Mouse (Mus musculus) liver, embryonic 12.5 days (tissue): ENCODE measurements around the gene Plac9a. TPM values are rescaled to one million over a fixed set of nuclear protein-coding genes. Genes with fewer than 3 reads are reported as not detected.
"Not testable (repeated sequence)": the region's sequence is repeated elsewhere in the genome, so short reads cannot be mapped to it uniquely, and the experiment has no call there.

Experiments
- ATAC-seq: fragments of 200-750 bp; cut with Nextera tagmentation; 2 replicates; pipeline ENCODE4 v1.8.0; 2017; ENCODE audit warnings: moderate number of reproducible peaks, mild to moderate bottlenecking, moderate library complexity
- H3K27ac ChIP-seq: fragments of 300-500 bp; sonication (generic); 2 replicates; pipeline ENCODE4 v1.5.1; 2016; ENCODE audit warnings: mild to moderate bottlenecking
- H3K27me3 ChIP-seq: fragments of 300-500 bp; sonication (generic); replicated peaks from 2 replicates; pipeline ENCODE4 v1.6.1; 2016; ENCODE audit warnings: mild to moderate bottlenecking, moderate library complexity
- H3K36me3 ChIP-seq: fragments of 300-500 bp; sonication (generic); 2 replicates; pipeline ENCODE4 v1.6.1; 2016; ENCODE audit warnings: mild to moderate bottlenecking, moderate library complexity
- H3K4me1 ChIP-seq: fragments of 300-500 bp; sonication (generic); 2 replicates; pipeline ENCODE4 v1.6.1; 2016
- H3K4me2 ChIP-seq: fragments of 300-500 bp; sonication (generic); 2 replicates; pipeline ENCODE4 v1.6.1; 2016; ENCODE audit warnings: mild to moderate bottlenecking, moderate library complexity
- H3K4me3 ChIP-seq: fragments of 300-500 bp; sonication (generic); 2 replicates; pipeline ENCODE4 v1.5.1; 2016; ENCODE audit warnings: mild to moderate bottlenecking, moderate library complexity
- H3K9ac ChIP-seq: fragments of 300-500 bp; sonication (generic); 2 replicates; pipeline ENCODE4 v1.6.1; 2016; ENCODE audit warnings: mild to moderate bottlenecking, moderate library complexity
- H3K9me3 ChIP-seq: fragments of 300-500 bp; sonication (generic); replicated peaks from 2 replicates; pipeline ENCODE4 v1.6.1; 2016; ENCODE audit warnings: mild to moderate bottlenecking, moderate library complexity
- whole genome bisulfite sequencing: fragments of 180-500 bp; shearing (Covaris S2); methylation state at CpG from one replicate; pipeline ENCODE4 v1.1.7; 2016; ENCODE audit not compliant: insufficient replicate concordance; 5-methylcytosine and 5-hydroxymethylcytosine counted together
- polyA plus RNA-seq: library from polyadenylated mRNA; unstranded; fragments of >200 nt; fragmentation: Nextera tagmentation; extraction: Ambion mirVana; gene quantifications from 2 replicates; pipeline ENCODE4 v1.2.1, GENCODE M21; 2016

Plac9a gene
- 0.84 TPM in 1 of 2 replicates, not detected in the other for polyA plus RNA-seq

GRCm38 (mm10) chr14:25903000-25903399 is at the start of gene Plac9a:
Plac9a (minus strand) TSS chr14:25903100.
- not testable (repeated sequence) for H3K27me3 ChIP-seq, H3K27ac ChIP-seq, H3K4me3 ChIP-seq, H3K9me3 ChIP-seq, H3K4me2 ChIP-seq, H3K4me1 ChIP-seq, H3K36me3 ChIP-seq, H3K9ac ChIP-seq, ATAC-seq
- no CpG with 5 or more reads among the region's 10 CpGs for WGBS

GRCm38 (mm10) chr14:25938004-25938403 is 35.1 kb upstream of the Plac9a start, which contains the start of gene Cphx1:
Cphx1 (plus strand) TSS chr14:25938304.
- H3K27ac ChIP-seq, H3K4me1 ChIP-seq, H3K36me3 ChIP-seq, H3K4me2 ChIP-seq, H3K4me3 ChIP-seq, ATAC-seq, H3K9me3 ChIP-seq, H3K27me3 ChIP-seq, H3K9ac ChIP-seq: not testable (repeated sequence)
- WGBS: no CpG with 5 or more reads among the region's 8 CpGs

GRCm38 (mm10) chr14:25936867-25937630 is 34.1 kb upstream of the Plac9a start:
- not testable (repeated sequence) for H3K27me3 ChIP-seq, H3K27ac ChIP-seq, H3K9ac ChIP-seq, H3K9me3 ChIP-seq, H3K36me3 ChIP-seq, H3K4me1 ChIP-seq, H3K4me2 ChIP-seq, H3K4me3 ChIP-seq
- no CpG with 5 or more reads among the region's 5 CpGs for WGBS
- peak; percentile 44; the same call in 1 of the 2 replicates for ATAC-seq

- not testable (repeated sequence) for H3K27ac ChIP-seq, H3K4me1 ChIP-seq, H3K9me3 ChIP-seq, H3K27me3 ChIP-seq, H3K4me2 ChIP-seq, H3K4me3 ChIP-seq, H3K36me3 ChIP-seq, H3K9ac ChIP-seq
- peak; percentile 82 for ATAC-seq
- WGBS: no CpG with 5 or more reads among the region's 10 CpGs
Measured at GRCm38 (mm10) chr14:25927562-25927881, 24.6 kb upstream of the Plac9a start, which contains the start of gene Tmem254a. Tmem254a (minus strand) TSS chr14:25927672.

- not testable (repeated sequence) for H3K9me3 ChIP-seq, H3K4me1 ChIP-seq, H3K27ac ChIP-seq, H3K36me3 ChIP-seq, H3K4me2 ChIP-seq, H3K9ac ChIP-seq, H3K4me3 ChIP-seq, H3K27me3 ChIP-seq
- no CpG with 5 or more reads among the region's 44 CpGs for WGBS
- ATAC-seq: peak; percentile 71
Measured at GRCm38 (mm10) chr14:25926814-25927561, 24.1 kb upstream of the Plac9a start.

- H3K9me3 ChIP-seq, H3K9ac ChIP-seq, H3K4me2 ChIP-seq, H3K27ac ChIP-seq, H3K27me3 ChIP-seq, H3K4me1 ChIP-seq, ATAC-seq, H3K4me3 ChIP-seq, H3K36me3 ChIP-seq: not testable (repeated sequence)
- WGBS: no CpG with 5 or more reads among the region's 5 CpGs
Measured at GRCm38 (mm10) chr14:25918427-25919170, 15.7 kb upstream of the Plac9a start.

- not testable (repeated sequence) for ATAC-seq, H3K27ac ChIP-seq, H3K9me3 ChIP-seq, H3K4me1 ChIP-seq, H3K4me2 ChIP-seq, H3K36me3 ChIP-seq, H3K4me3 ChIP-seq, H3K9ac ChIP-seq, H3K27me3 ChIP-seq
- WGBS: no CpG with 5 or more reads among the region's 8 CpGs
Measured at GRCm38 (mm10) chr14:25908976-25909375, 6.1 kb upstream of the Plac9a start.

GRCm38 (mm10) chr14:25907272-25907671 is 4.4 kb upstream of the Plac9a start:
- not testable (repeated sequence) for H3K9me3 ChIP-seq, H3K4me1 ChIP-seq, H3K27ac ChIP-seq, H3K9ac ChIP-seq, H3K4me3 ChIP-seq, ATAC-seq, H3K4me2 ChIP-seq, H3K36me3 ChIP-seq, H3K27me3 ChIP-seq
- WGBS: no CpG with 5 or more reads among the region's 9 CpGs

GRCm38 (mm10) chr14:25905243-25905642 is 2.3 kb upstream of the Plac9a start:
- H3K4me3 ChIP-seq, H3K36me3 ChIP-seq, H3K4me2 ChIP-seq, H3K27ac ChIP-seq, H3K9me3 ChIP-seq, H3K4me1 ChIP-seq, ATAC-seq, H3K27me3 ChIP-seq, H3K9ac ChIP-seq: not testable (repeated sequence)
- 50% methylated on average over 1 of the region's 5 CpGs for WGBS

- not testable (repeated sequence) for ATAC-seq, H3K9me3 ChIP-seq, H3K27me3 ChIP-seq, H3K36me3 ChIP-seq, H3K4me2 ChIP-seq, H3K4me3 ChIP-seq, H3K4me1 ChIP-seq, H3K9ac ChIP-seq, H3K27ac ChIP-seq
- WGBS: no CpG with 5 or more reads among the region's 7 CpGs
Measured at GRCm38 (mm10) chr14:25895686-25896085, 7.2 kb downstream of the Plac9a start.

GRCm38 (mm10) chr14:25894566-25894965 is 8.3 kb downstream of the Plac9a start:
- H3K4me1 ChIP-seq, H3K9ac ChIP-seq, H3K9me3 ChIP-seq, H3K36me3 ChIP-seq, H3K4me2 ChIP-seq, H3K4me3 ChIP-seq, H3K27me3 ChIP-seq, ATAC-seq, H3K27ac ChIP-seq: not testable (repeated sequence)
- no CpG with 5 or more reads among the region's 3 CpGs for WGBS

- not testable (repeated sequence) for H3K36me3 ChIP-seq, ATAC-seq, H3K9me3 ChIP-seq, H3K27ac ChIP-seq, H3K4me2 ChIP-seq, H3K9ac ChIP-seq, H3K27me3 ChIP-seq, H3K4me3 ChIP-seq, H3K4me1 ChIP-seq
- WGBS: no CpG with 5 or more reads among the region's 12 CpGs
Measured at GRCm38 (mm10) chr14:25885886-25886285, 17.0 kb downstream of the Plac9a start.
